Mouse (Mus musculus): ENCODE data around the gene Gcm1.

Gene Gcm1

DNA sequence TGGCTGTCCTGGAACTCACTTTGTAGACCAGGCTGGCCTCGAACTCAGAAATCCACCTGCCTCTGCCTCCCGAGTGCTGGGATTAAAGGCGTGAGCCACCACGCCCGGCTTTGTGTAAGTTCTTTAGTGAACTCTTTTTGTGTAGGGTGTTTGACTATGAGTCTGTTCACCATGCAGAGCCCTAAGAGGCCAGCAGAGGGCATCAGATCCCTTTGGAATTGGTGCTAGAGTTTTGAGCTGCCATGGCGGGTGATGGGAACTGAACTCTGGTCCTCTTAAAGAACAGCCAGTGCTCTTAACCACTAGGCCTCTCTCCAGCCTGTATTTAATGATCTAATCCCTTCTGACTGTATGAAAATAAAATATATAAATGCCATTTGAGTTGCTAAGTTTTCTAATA, 44.7 kb downstream of the Gcm1 start:
- DNase-seq (ENCODE audit: inconsistent age in 2 of 2, low spot score in 1 of 2) = no peak

DNA sequence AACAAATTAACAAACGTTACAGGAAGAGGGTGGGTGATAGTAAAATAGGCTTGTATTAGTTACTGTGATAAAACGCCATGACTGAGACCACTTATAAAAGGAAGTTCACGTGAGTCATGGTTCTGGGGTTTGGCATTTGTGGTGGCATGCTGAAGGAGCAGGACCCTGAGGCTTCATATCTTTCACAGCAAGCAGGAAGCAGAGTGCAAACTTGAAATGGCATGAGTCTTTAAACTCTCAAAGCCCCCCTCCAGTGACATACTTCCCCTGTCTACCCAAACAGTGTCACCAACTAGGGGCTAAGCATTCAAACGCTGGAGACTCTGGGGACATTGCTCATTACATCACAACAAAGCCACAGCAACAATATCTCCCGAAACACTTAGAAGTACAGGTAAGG, 49.2 kb downstream of the Gcm1 start:
- DNase-seq (ENCODE audit: inconsistent age in 2 of 2, low spot score in 1 of 2) = no peak

GRCm38 (mm10) chr9:78101431-78101830, 49.7 kb downstream of the Gcm1 start:
- no peak for DNase-seq (ENCODE audit: inconsistent age in 2 of 2, low spot score in 1 of 2)

DNA sequence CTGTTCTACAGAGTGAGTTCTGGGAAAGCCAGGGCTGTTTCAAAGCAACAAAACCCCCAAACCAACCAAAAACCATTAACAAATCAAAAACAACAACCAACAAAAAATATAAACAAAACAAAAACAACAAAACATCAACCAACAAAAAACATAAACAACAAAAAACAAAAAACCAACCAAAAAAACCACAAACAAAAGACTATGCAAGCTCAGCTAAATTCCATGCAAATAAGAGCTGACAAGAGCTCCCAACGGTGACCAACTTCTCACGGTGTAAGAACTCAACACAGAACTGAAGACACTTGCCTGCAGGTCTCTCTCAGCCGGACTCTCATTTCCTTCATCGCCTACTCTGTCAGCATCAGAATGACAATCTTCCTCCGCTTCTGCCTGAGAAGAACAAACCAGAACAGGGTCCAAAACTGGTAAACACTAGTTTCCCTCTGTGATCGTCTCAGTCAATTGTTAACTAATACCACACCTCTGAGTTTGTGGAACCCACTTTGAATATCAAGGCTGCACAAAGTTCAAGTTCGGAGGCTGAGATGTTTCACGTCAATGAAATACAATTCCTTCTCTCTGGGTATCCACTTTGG, 52.3 kb downstream of the Gcm1 start:
- peak in 1 of 2 experiments; percentile 43 for DNase-seq (ENCODE audit: inconsistent age in 2 of 2, low spot score in 1 of 2)

DNA sequence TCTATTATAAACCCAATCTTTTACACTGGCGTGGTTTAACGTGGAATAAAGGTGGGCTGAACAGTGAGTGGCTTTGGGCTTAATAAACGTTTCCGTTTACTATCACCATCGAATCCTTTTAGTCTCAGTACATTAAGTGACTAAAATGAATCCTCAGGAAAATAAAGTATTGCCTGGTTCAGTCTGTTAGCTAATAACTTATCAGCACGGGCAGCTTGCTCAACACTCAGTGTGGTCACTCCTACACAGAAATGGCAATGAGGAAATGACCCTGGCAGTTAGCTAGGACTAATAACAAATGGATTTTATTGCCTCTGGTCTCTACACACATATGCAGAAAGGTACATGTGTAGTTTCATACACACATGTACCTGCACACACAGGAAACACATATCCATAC, 53.2 kb downstream of the Gcm1 start:
- DNase-seq (ENCODE audit: inconsistent age in 2 of 2, low spot score in 1 of 2) = peak in 1 of 2 experiments; percentile 77

DNA sequence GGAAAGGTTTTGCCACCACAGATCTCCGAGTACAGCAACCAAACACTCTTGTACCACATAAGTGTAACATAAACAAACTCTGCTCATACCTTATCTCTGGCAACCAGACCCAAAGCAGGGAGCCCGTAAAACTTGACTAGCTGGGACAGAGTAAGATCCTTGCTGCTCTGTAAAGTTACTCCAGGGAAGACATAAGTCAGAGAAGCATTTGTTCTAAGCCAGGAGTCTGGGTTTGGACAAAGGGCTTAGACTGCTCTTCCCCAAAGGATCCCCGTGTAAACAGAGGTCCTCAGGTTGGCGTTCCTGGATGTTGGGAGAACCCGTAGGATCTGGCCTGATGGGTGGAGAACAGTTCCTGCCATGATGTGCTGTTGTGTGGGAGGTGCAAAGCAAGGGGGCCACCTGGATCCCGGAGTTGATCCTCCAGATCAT, 53.8 kb downstream of the Gcm1 start:
- DNase-seq (ENCODE audit: inconsistent age in 2 of 2, low spot score in 1 of 2) = peak in 1 of 2 experiments; percentile 43

- peak in 1 of 2 experiments; percentile 54 for DNase-seq (ENCODE audit: inconsistent age in 2 of 2, low spot score in 1 of 2)
Observed at GRCm38 (mm10) chr9:78106821-78107220, 55.1 kb downstream of the Gcm1 start.

DNA sequence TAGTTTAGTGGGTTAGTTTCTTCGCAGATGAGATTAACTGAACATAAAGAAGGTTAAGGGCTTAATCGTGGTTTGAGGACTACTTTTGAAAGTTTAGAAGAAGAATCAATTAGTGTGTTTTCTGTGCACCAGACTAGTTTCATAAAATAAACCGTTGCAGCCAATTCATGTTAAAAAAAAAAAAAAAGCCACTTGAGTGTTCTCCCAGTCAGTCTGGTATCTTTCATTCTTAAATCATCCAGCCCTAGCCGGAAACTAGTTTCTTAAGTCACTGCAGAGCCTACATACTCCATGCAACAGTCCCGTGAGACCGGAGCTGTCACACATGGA, 55.8 kb downstream of the Gcm1 start:
- DNase-seq (ENCODE audit: inconsistent age in 2 of 2, low spot score in 1 of 2) = no peak

GRCm38 (mm10) chr9:78107912-78108795, 56.4 kb downstream of the Gcm1 start:
- DNase-seq (ENCODE audit: inconsistent age in 2 of 2, low spot score in 1 of 2) = peak; percentile 88 to 93

GRCm38 (mm10) chr9:78108796-78109239, 57.1 kb downstream of the Gcm1 start, which contains the start of the genes Fbxo9 and Ick:
Fbxo9 (minus strand) TSS chr9:78109065.
Ick (plus strand) TSS chr9:78109192.
- DNase-seq (ENCODE audit: inconsistent age in 2 of 2, low spot score in 1 of 2) = peak; percentile 91 to 96

DNA sequence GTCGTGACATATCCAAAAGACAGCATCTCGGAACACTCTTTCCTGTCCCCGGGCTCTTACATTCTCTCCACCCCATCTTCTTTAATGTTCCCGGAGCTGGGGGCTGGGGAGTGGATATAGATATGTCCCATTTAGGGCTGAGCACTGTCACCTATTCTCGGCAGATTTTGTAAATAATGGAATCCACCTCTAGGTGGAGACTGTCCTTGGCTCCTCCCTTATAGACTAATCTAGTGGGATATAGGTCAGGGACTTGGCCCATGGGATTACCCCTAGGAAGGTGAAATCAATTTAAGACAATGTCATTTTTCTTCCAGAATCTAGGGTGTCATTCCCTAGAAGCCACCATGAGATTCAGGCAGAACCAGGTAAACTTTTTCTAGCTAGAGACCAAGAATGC, 57.9 kb downstream of the Gcm1 start:
- DNase-seq (ENCODE audit: inconsistent age in 2 of 2, low spot score in 1 of 2) = peak in 1 of 2 experiments; percentile 70

DNA sequence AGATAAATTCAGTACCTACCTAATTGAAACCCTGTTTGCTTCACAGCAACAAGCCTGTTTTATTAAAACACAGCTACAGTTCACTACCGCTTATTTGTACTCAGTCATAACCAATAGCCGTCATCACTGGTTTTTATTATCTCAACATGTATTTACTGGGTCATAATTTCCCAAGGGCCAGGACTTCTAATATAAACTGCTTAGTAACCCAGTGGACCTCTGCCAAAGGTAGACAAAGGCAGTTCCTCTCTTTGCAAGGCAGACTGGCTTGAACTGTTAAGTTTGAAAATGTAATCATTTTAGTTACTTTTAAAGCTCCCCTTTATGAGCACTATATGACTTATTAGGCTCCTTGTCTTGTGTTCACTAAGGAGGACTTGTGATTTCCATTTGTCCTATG, 59.7 kb downstream of the Gcm1 start:
- DNase-seq (ENCODE audit: inconsistent age in 2 of 2, low spot score in 1 of 2) = no peak

DNA sequence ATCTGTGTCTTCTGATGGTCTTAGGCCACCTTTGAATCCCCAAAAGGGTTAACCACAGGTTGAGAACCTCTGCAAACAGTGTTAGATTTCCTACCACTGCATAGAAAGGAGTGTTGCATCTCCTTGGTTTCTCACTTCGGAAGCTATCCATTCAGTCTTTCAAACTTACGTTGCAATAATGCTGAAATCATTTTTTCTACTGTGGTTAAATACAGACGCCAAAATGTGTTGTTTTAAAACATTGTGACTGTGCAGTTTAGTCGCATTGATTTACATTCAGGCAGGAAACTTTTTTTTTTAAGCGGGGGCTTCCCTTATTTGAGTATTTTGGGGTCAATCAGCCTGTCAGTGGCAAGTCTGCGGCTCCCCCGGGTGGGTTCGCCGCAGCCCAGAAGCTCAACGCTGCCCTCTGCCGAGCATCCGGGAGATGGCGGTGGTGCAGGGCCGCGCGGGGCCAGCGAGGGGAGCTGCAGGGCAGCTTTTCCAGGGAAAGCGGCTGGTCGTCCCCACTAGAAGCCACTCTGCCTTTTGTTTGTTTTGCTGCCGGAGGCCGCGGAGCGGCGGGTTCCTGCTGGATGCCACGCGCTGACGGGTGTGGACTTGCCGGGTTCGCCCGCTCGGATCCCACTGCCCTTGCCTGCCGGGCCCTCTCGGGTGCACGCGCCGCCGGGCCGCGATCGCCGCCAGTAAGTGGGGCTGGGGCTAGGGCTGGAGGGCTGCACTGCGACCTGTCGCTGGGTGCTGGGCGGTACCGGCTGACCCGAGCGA, 61.2 kb downstream of the Gcm1 start:
- DNase-seq (ENCODE audit: inconsistent age in 2 of 2, low spot score in 1 of 2) = peak; percentile 93 to 98

DNA sequence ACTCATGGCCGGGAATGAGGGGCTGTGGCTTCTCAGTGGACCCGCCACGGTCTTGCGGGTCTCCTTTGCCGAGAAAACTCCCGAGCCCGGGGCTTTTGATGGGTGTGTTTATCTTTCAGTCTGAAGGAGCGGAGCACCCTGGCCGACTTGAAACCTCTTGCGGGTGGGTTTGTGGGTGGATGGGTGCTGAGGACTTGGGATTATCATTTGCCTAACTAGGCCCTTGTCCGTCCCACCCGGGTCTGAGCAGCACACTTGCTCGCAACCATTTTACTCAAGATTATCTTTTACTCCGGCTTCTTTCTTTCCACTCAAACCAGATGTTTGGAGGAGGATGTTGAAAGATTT, 61.8 kb downstream of the Gcm1 start:
- DNase-seq (ENCODE audit: inconsistent age in 2 of 2, low spot score in 1 of 2) = no peak
